Mouse (Mus musculus) spleen, embryonic (tissue): ENCODE data around the gene Ncstn.

ENCODE experiments used
- CTCF ChIA-PET: fragments of 350-600 bp; sonication (Branson Sonifier 250); formaldehyde crosslinking; loops from one replicate; lab custom pipeline; 2022; lab: Charles Lee

The Ncstn gene

GRCm38 (mm10) chr1:172028394-172029275 is 54.0 kb downstream of the Ncstn start, which contains the start of gene Vangl2:
TSS of gene Vangl2 (minus strand) at chr1:172028444.
- CTCF ChIA-PET, result interaction anchor here (0.8 kb wide), 1 partner anchor 611 kb away, joined by 3 read pairs; no protein-coding TSS in a partner anchor

GRCm38 (mm10) chr1:172027809-172028102 is 54.8 kb downstream of the Ncstn start:
- CTCF ChIA-PET, result no interaction called here

- CTCF ChIA-PET, result interaction anchor here (0.6 kb wide), 1 partner anchor 55 kb away, joined by 3 read pairs; the partner anchor contains the start of genes Copa and Ncstn
These were observed 55.4 kb downstream of the Ncstn start for GRCm38 (mm10) chr1:172027010-172027808.

- CTCF ChIA-PET, result no interaction called here
These were observed 56.2 kb downstream of the Ncstn start for GRCm38 (mm10) chr1:172026201-172026901.

GRCm38 (mm10) chr1:172025201-172025904 is 57.2 kb downstream of the Ncstn start:
- CTCF ChIA-PET, result interaction anchor here (0.7 kb wide), 1 partner anchor 8 kb away, joined by 3 read pairs; no protein-coding TSS in a partner anchor

- CTCF ChIA-PET, result no interaction called here
These were observed 58.3 kb downstream of the Ncstn start for GRCm38 (mm10) chr1:172024140-172024895.

- CTCF ChIA-PET, result no interaction called here
These were observed 62.6 kb downstream of the Ncstn start for GRCm38 (mm10) chr1:172019863-172020521.

- CTCF ChIA-PET, result no interaction called here
These were observed 63.3 kb downstream of the Ncstn start for GRCm38 (mm10) chr1:172019339-172019738.

- CTCF ChIA-PET, result interaction anchor here (0.6 kb wide), 1 partner anchor 541 kb away, joined by 4 read pairs; no protein-coding TSS in a partner anchor
These were observed 64.0 kb downstream of the Ncstn start for GRCm38 (mm10) chr1:172018336-172019311.

GRCm38 (mm10) chr1:172017517-172018070 is 65.0 kb downstream of the Ncstn start:
- CTCF ChIA-PET, result interaction anchor here (0.5 to 0.7 kb wide), 4 partner anchors 8 to 402 kb away, joined by 3 to 5 read pairs (median 4); no protein-coding TSS in a partner anchor

- CTCF ChIA-PET, result interaction anchor here (0.6 to 0.7 kb wide), 2 partner anchors 9 to 14 kb away, joined by 3 to 5 read pairs; no protein-coding TSS in a partner anchor
These were observed 65.7 kb downstream of the Ncstn start for GRCm38 (mm10) chr1:172016660-172017516.

GRCm38 (mm10) chr1:172016031-172016430 is 66.6 kb downstream of the Ncstn start:
- CTCF ChIA-PET, result interaction anchor here (0.5 kb wide), 1 partner anchor 206 kb away, joined by 4 read pairs; no protein-coding TSS in a partner anchor
